Mouse (Mus musculus): ENCODE results near the gene Gins2. TPM values are rescaled to one million over a fixed set of nuclear protein-coding genes. Genes with fewer than 3 reads are reported as not detected.

Gins2 gene
- total RNA-seq, 1 experiment, result 56.2 TPM

GRCm38 (mm10) chr8:120557170-120557965, 31.7 kb downstream of the Gins2 start:
- no peak for DNase-seq (ENCODE audit: low read depth, low spot score)
- in situ Hi-C loops (cut with MboI; ENCODE audit: low sequenced_read_pairs in 2 of 2, unreplicated experiment in 2 of 2), result no loop called here
- Histone ChIP-seq H3K36me3 (ENCODE audit: control insufficient read depth, insufficient read depth, low read length, poor library complexity, severe bottlenecking) (peaks cover 53% of the 10 kb centered on the region), H3K9me3 (ENCODE audit: control insufficient read depth, insufficient read depth, low read depth, low read length) (no peaks in the 10 kb centered on the region), H3K4me1 (ENCODE audit: control insufficient read depth in 2 of 2, insufficient read depth in 2 of 2, low read length in 2 of 2, poor library complexity in 1 of 2) (peaks cover 0 to 57% of the 10 kb centered on the region in 2 experiments; a peak in 3 of 4 replicates), H3K4me3 (ENCODE audit: insufficient read depth in 1 of 2, low read depth in 1 of 2, low read length in 2 of 2, poor library complexity in 1 of 2, severe bottlenecking in 1 of 2) (no peak overlapping the region), H3K27ac (ENCODE audit: insufficient read depth, low read depth, low read length, poor library complexity, severe bottlenecking) (no peak overlapping the region), H3K9ac (ENCODE audit: insufficient read depth, low read depth, low read length, poor library complexity, severe bottlenecking) (peak overlapping the region; percentile 21)
- no peak for TF ChIP-seq ZC3H11A (IDR thresholded peaks at IDR 0.05; ENCODE audit: borderline replicate concordance, low read depth, low read length)

GRCm38 (mm10) chr8:120556198-120556892, 32.8 kb downstream of the Gins2 start:
- Histone ChIP-seq H3K36me3 (ENCODE audit: control insufficient read depth, insufficient read depth, low read length, poor library complexity, severe bottlenecking) (peaks cover 52% of the 10 kb centered on the region), H3K9me3 (ENCODE audit: control insufficient read depth, insufficient read depth, low read depth, low read length) (no peaks in the 10 kb centered on the region), H3K9ac (ENCODE audit: insufficient read depth, low read depth, low read length, poor library complexity, severe bottlenecking) (peak overlapping the region; percentile 34; the same call in 1 of the 2 replicates), H3K4me3 (ENCODE audit: insufficient read depth in 1 of 2, low read depth in 1 of 2, low read length in 2 of 2, poor library complexity in 1 of 2, severe bottlenecking in 1 of 2) (no peak overlapping the region), H3K4me1 (ENCODE audit: control insufficient read depth in 2 of 2, insufficient read depth in 2 of 2, low read length in 2 of 2, poor library complexity in 1 of 2) (peaks cover 0 to 55% of the 10 kb centered on the region in 2 experiments; a peak in 3 of 4 replicates), H3K27ac (ENCODE audit: insufficient read depth, low read depth, low read length, poor library complexity, severe bottlenecking) (no peak overlapping the region)
- DNase-seq (ENCODE audit: low read depth, low spot score), result no peak
- TF ChIP-seq HCFC1 (IDR thresholded peaks at IDR 0.05; ENCODE audit: borderline replicate concordance, insufficient read depth, low read length), result no peak
- no peak for TF ChIP-seq ZNF384 (IDR thresholded peaks at IDR 0.05; ENCODE audit: low read depth, low read length)
- TF ChIP-seq ZC3H11A (IDR thresholded peaks at IDR 0.05; ENCODE audit: borderline replicate concordance, low read depth, low read length), result no peak
- TF ChIP-seq MAFK (IDR thresholded peaks at IDR 0.05; ENCODE audit: insufficient read depth, low read depth, low read length), result no peak
- no peak for TF ChIP-seq CHD2 (IDR thresholded peaks at IDR 0.05; ENCODE audit: low read depth, low read length)
- in situ Hi-C loops (cut with MboI; ENCODE audit: low sequenced_read_pairs in 2 of 2, unreplicated experiment in 2 of 2), result no loop called here

GRCm38 (mm10) chr8:120554466-120555039, 34.6 kb downstream of the Gins2 start:
- TF ChIP-seq ZC3H11A (IDR thresholded peaks at IDR 0.05; ENCODE audit: borderline replicate concordance, low read depth, low read length) (no peak), HCFC1 (IDR thresholded peaks at IDR 0.05; ENCODE audit: borderline replicate concordance, insufficient read depth, low read length) (no peak), CHD2 (IDR thresholded peaks at IDR 0.05; ENCODE audit: low read depth, low read length) (no peak), MAFK (IDR thresholded peaks at IDR 0.05; ENCODE audit: insufficient read depth, low read depth, low read length) (no peak), ZNF384 (IDR thresholded peaks at IDR 0.05; ENCODE audit: low read depth, low read length) (no peak)
- H3K36me3 ChIP-seq (ENCODE audit: control insufficient read depth, insufficient read depth, low read length, poor library complexity, severe bottlenecking), result peaks cover 48% of the 10 kb centered on the region
- no peaks in the 10 kb centered on the region for H3K9me3 ChIP-seq (ENCODE audit: control insufficient read depth, insufficient read depth, low read depth, low read length)
- no peak for DNase-seq (ENCODE audit: low read depth, low spot score)
- no peak overlapping the region for H3K4me3 ChIP-seq (ENCODE audit: insufficient read depth in 1 of 2, low read depth in 1 of 2, low read length in 2 of 2, poor library complexity in 1 of 2, severe bottlenecking in 1 of 2)
- no peak overlapping the region for H3K27ac ChIP-seq (ENCODE audit: insufficient read depth, low read depth, low read length, poor library complexity, severe bottlenecking)
- H3K9ac ChIP-seq (ENCODE audit: insufficient read depth, low read depth, low read length, poor library complexity, severe bottlenecking), result no peak overlapping the region
- H3K4me1 ChIP-seq (ENCODE audit: control insufficient read depth in 2 of 2, insufficient read depth in 2 of 2, low read length in 2 of 2, poor library complexity in 1 of 2), result peaks cover 0 to 54% of the 10 kb centered on the region in 2 experiments; a peak in 3 of 4 replicates
- in situ Hi-C loops (cut with MboI; ENCODE audit: low sequenced_read_pairs in 2 of 2, unreplicated experiment in 2 of 2), result no loop called here

- TF ChIP-seq MAFK (IDR thresholded peaks at IDR 0.05; ENCODE audit: insufficient read depth, low read depth, low read length), result no peak
- no peak for TF ChIP-seq ZNF384 (IDR thresholded peaks at IDR 0.05; ENCODE audit: low read depth, low read length)
- no peak for TF ChIP-seq HCFC1 (IDR thresholded peaks at IDR 0.05; ENCODE audit: borderline replicate concordance, insufficient read depth, low read length)
- TF ChIP-seq CHD2 (IDR thresholded peaks at IDR 0.05; ENCODE audit: low read depth, low read length), result no peak
- TF ChIP-seq ZC3H11A (IDR thresholded peaks at IDR 0.05; ENCODE audit: borderline replicate concordance, low read depth, low read length), result no peak
- Histone ChIP-seq H3K36me3 (ENCODE audit: control insufficient read depth, insufficient read depth, low read length, poor library complexity, severe bottlenecking) (peaks cover 38% of the 10 kb centered on the region), H3K4me1 (ENCODE audit: control insufficient read depth in 2 of 2, insufficient read depth in 2 of 2, low read length in 2 of 2, poor library complexity in 1 of 2) (peaks cover 1 to 55% of the 10 kb centered on the region in 2 experiments; a peak in 3 of 4 replicates), H3K9ac (ENCODE audit: insufficient read depth, low read depth, low read length, poor library complexity, severe bottlenecking) (no peak overlapping the region), H3K4me3 (ENCODE audit: insufficient read depth in 1 of 2, low read depth in 1 of 2, low read length in 2 of 2, poor library complexity in 1 of 2, severe bottlenecking in 1 of 2) (no peak overlapping the region), H3K9me3 (ENCODE audit: control insufficient read depth, insufficient read depth, low read depth, low read length) (no peaks in the 10 kb centered on the region), H3K27ac (ENCODE audit: insufficient read depth, low read depth, low read length, poor library complexity, severe bottlenecking) (no peak overlapping the region)
- DNase-seq (ENCODE audit: low read depth, low spot score), result no peak
- in situ Hi-C loops (cut with MboI; ENCODE audit: low sequenced_read_pairs in 2 of 2, unreplicated experiment in 2 of 2), result no loop called here
Observed at GRCm38 (mm10) chr8:120553441-120554123, 35.5 kb downstream of the Gins2 start.

All from ES-E14 (cell line).